Mouse (Mus musculus) olfactory bulb, adult 2 months (tissue): ENCODE data around the gene AI837181.

Experiments
- CTCF ChIP-seq: fragments of 200-500 bp; IDR thresholded peaks from 2 replicates; pipeline ENCODE4 v1.5.1; 2012; ENCODE audit warnings: low read depth, mild to moderate bottlenecking, low read length, moderate library complexity; ENCODE audit not compliant: insufficient read depth
- POLR2A ChIP-seq: fragments of 200-500 bp; IDR thresholded peaks from 2 replicates; pipeline ENCODE4 v1.6.1; 2012; ENCODE audit warnings: mild to moderate bottlenecking, low read depth, low read length, moderate library complexity; ENCODE audit not compliant: insufficient read depth

- no peak for TF ChIP-seq CTCF
- TF ChIP-seq POLR2A, result no peak
These were observed 3.1 kb downstream of the AI837181 start for GRCm38 (mm10) chr19:5428083-5428482.
